Mouse (Mus musculus) c-Kit-positive CD71-positive TER-119-positive erythroid progenitor cells, embryonic 14.5 days (primary cell): ENCODE data around the gene Defb7.

Source experiments
- DNase-seq: peaks from one replicate; pipeline ENCODE4 v3.0.0-alpha.2; 2013; ENCODE audit warnings: low spot score

Gene Defb7

DNA sequence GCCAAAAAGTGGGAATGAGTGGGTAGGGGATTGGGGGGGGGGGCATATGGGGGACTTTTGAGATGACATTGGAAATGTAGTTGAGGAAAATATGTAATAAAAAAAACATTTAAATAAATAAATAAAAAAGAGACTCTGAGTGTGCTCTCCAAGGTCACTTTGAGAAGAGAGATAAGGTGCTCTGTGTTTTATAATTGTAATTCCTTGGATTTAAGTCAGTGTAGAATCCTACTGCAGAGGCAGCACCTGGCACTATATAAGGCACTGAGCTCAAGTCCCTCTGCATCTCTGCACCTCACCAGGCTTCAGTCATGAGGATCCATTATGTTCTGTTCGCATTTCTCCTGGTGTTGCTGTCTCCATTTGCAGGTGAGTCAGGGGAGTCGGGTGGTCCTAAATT lies at the start of gene Defb7:
Gene Defb7 (plus strand): TSS at position 301 of the 400 bp plus-strand sequence.
- DNase-seq: no peak

- DNase-seq: no peak
Observed at GRCm38 (mm10) chr8:19446378-19446777, 48.5 kb upstream of the Defb7 start.

- DNase-seq: no peak
Observed at GRCm38 (mm10) chr8:19461355-19461754, 33.5 kb upstream of the Defb7 start.

DNA sequence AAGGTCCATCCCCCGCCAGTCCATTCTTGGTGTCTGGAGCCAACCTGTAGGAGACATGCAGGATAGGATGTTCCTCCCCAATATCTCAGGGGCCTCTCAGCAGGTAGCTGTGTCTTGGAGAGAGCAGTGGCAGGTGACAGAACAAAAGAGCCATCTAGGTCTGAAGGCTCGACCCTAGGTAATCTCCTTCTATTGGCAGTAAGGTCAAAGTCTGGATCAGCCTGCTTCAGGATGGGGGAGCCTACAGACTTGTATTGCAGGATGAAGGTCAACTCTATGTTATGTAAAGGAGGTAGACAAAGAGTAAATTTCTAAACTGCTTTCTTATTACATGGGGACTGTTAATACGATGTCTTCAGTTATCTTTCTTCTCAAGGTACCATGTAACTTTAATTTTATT lies 25.9 kb upstream of the Defb7 start:
- DNase-seq: no peak

GRCm38 (mm10) chr8:19500524-19500923 lies 5.6 kb downstream of the Defb7 start:
- no peak for DNase-seq

DNA sequence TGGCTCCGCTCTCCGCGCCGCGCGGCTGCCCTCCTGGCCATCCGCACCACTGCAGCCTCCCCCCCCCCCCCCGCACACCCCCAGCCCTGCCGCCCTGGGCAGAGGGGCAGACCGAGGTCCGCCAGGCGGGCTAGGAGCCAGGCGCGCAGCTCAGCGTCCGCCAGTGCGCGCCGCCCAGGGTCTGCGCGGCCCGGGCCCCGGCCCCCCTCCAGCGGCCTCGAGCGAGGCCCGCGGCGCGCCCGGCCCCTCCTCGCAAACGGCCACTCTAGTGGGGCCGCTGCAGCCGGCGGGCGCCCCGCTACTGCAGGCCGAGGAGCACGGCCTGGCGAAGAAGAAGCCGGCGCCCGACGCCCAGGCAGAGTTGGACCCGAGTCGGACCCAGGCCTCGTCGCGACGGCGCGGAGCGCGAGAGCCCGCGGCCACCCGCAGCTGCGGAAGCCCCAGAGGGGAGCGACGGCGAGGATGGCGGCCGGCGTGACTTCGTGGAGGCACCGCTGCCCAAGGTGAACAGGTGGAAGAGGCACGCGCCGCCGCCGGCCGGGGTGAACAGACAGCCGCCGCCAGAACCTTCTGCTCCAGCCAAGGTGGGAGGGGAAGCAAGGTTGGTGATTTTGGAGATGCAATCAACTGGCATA lies 40.4 kb downstream of the Defb7 start:
- DNase-seq: no peak

DNA sequence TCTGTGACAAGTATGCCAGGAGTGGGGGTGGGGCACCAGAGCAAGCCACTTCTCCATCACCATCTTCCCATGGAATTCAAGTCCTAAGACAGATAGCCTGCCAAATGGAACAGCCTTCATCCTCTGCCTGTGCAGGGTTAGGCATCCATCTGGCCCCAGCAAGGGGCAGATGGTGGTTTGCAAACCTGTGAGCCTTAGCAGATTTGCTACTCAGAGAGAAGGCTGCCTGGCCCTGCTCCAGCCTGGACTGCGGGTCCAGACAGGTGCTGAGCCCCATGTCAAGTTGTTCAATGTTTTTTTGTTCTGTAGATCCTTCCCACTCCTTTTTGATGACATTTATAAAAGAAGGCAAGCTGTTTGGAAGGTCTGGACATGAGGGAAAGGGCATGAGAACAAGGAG lies 45.5 kb downstream of the Defb7 start:
- DNase-seq: no peak
